Mouse (Mus musculus) ES-Bruce4 (cell line): Measurements from ENCODE around the gene Caprin2.

Source experiments
- CTCF ChIP-seq: IDR thresholded peaks from one replicate; pipeline ENCODE4 v1.8.1; 2011; ENCODE audit warnings: low read depth, low read length
- EP300 ChIP-seq: IDR thresholded peaks from 2 replicates; pipeline ENCODE4 v1.6.1; 2011; ENCODE audit warnings: low read depth, low read length; ENCODE audit not compliant: insufficient read depth

GRCm38 (mm10) chr6:148917672-148918071, 21.6 kb upstream of the Caprin2 start:
- TF ChIP-seq EP300 = no peak
- no peak for TF ChIP-seq CTCF
